Mouse (Mus musculus) CH12.LX (cell line): Measurements from ENCODE around the gene Slc9a2. TPM values are rescaled to one million over a fixed set of nuclear protein-coding genes. Genes with fewer than 3 reads are reported as not detected.
"Not testable (repeated sequence)": the region's sequence is repeated elsewhere in the genome, so short reads cannot be mapped to it uniquely, and the experiment has no call there.

Experiments
- DNase-seq: peaks from one replicate; pipeline ENCODE4 v3.0.0-alpha.2; 2013; ENCODE audit errors: extremely low read depth
- H3K27ac ChIP-seq: 2 replicates; pipeline ENCODE4 v1.5.1; 2012; ENCODE audit warnings: low read depth, mild to moderate bottlenecking, control low read depth, moderate library complexity; ENCODE audit not compliant: insufficient read depth
- H3K27me3 ChIP-seq: replicated peaks from 2 replicates; pipeline ENCODE3; 2012; ENCODE audit warnings: inconsistent platforms
- H3K36me3 ChIP-seq, 2 experiments: replicated peaks in 1 of 2; 2 replicates each; pipeline versions ENCODE3 to v1.6.1; 2012; ENCODE audit warnings: inconsistent platforms in 1 of 2, low read length in 1 of 2, mild to moderate bottlenecking in 1 of 2, mixed read lengths in 1 of 2, moderate library complexity in 1 of 2; ENCODE audit not compliant: control insufficient read depth in 1 of 2, insufficient read depth in 1 of 2
- H3K4me1 ChIP-seq, 2 experiments: 2 replicates each; pipeline ENCODE4 v1.6.1; 2012; ENCODE audit warnings: inconsistent platforms in 1 of 2, moderate library complexity in 1 of 2; ENCODE audit not compliant: insufficient read depth in 2 of 2, control insufficient read depth in 1 of 2
- H3K4me2 ChIP-seq: 2 replicates; pipeline ENCODE4 v1.6.1; 2012; ENCODE audit warnings: low read depth, mild to moderate bottlenecking, control low read depth; ENCODE audit not compliant: poor library complexity, insufficient read depth, severe bottlenecking
- H3K4me3 ChIP-seq, 3 experiments: fragments of 150-350 bp in 1 of 3; sonication (generic) in 1 of 3; replicated peaks in 1 of 3; 2 replicates each; pipeline versions ENCODE3 to v1.5.1; 2011 to 2012; ENCODE audit warnings: low read depth in 2 of 3, low read length in 2 of 3, mild to moderate bottlenecking in 2 of 3, moderate library complexity in 2 of 3, control low read depth in 1 of 3, improper control_type of control experiment in 1 of 3, inconsistent platforms in 1 of 3, mixed read lengths in 1 of 3; ENCODE audit not compliant: poor library complexity in 1 of 3
- H3K79me2 ChIP-seq: replicated peaks from 2 replicates; pipeline ENCODE4 v1.6.1; 2012; ENCODE audit warnings: mild to moderate bottlenecking, moderate library complexity; ENCODE audit not compliant: control insufficient read depth, poor library complexity, insufficient read depth, severe bottlenecking; ENCODE audit errors: extremely low read depth
- H3K9ac ChIP-seq: 2 replicates; pipeline ENCODE4 v1.6.1; 2012; ENCODE audit warnings: low read depth, mild to moderate bottlenecking, control low read depth, moderate library complexity; ENCODE audit not compliant: insufficient read depth
- H3K9me3 ChIP-seq: replicated peaks from 2 replicates; pipeline ENCODE3; 2012; ENCODE audit warnings: low read length, inconsistent platforms, mixed read lengths
- E2F4 ChIP-seq: IDR thresholded peaks from 2 replicates; pipeline ENCODE4 v1.6.1; 2011; ENCODE audit warnings: low read depth, low read length, improper control_type of control experiment; ENCODE audit not compliant: insufficient replicate concordance
- IRF4 ChIP-seq: IDR thresholded peaks from 2 replicates; pipeline ENCODE4 v1.6.1; 2014; ENCODE audit warnings: low read depth, mild to moderate bottlenecking, inconsistent platforms, low read length, improper control_type of control experiment
- MAX ChIP-seq: IDR thresholded peaks from 2 replicates; pipeline ENCODE4 v1.6.1; 2011; ENCODE audit warnings: low read length, improper control_type of control experiment
- MXI1 ChIP-seq: IDR thresholded peaks from 2 replicates; pipeline ENCODE4 v1.6.1; 2011; ENCODE audit warnings: mild to moderate bottlenecking, low read depth, low read length, improper control_type of control experiment
- NRF1 ChIP-seq: IDR thresholded peaks from 2 replicates; pipeline ENCODE4 v1.6.1; 2014; ENCODE audit warnings: low read depth, mild to moderate bottlenecking, inconsistent platforms, low read length, improper control_type of control experiment, moderate library complexity
- PAX5 ChIP-seq: IDR thresholded peaks from 2 replicates; pipeline ENCODE4 v1.6.1; 2012; ENCODE audit warnings: low read length, inconsistent platforms, mixed read lengths
- TCF12 ChIP-seq: IDR thresholded peaks from 2 replicates; pipeline ENCODE4 v1.6.1; 2014; ENCODE audit warnings: low read depth, mild to moderate bottlenecking, inconsistent platforms, low read length, improper control_type of control experiment
- USF1 ChIP-seq: IDR thresholded peaks from 2 replicates; pipeline ENCODE4 v1.6.1; 2014; ENCODE audit warnings: low read depth, mild to moderate bottlenecking, inconsistent platforms, low read length, improper control_type of control experiment
- ZMIZ1 ChIP-seq: IDR thresholded peaks from 2 replicates; pipeline ENCODE4 v1.6.1; 2012; ENCODE audit warnings: low read depth, mild to moderate bottlenecking, inconsistent platforms, low read length, improper control_type of control experiment
- dilution Hi-C: fragments of 300-500 bp; cut with MboI; formaldehyde crosslinking; loops from 2 replicates; pipeline ENCODE4 v1.14.3; 2020; ENCODE audit warnings: low sequenced_read_pairs; ENCODE audit not compliant: extremely low pct_unique_long_range_greater_than_20kb, extremely low pct_ligation_motif_present
- in situ Hi-C: fragments of 300-500 bp; cut with MboI; formaldehyde crosslinking; loops from 3 replicates; pipeline ENCODE4 v1.14.3; 2019; ENCODE audit warnings: low sequenced_read_pairs, low pct_ligation_motif_present, low pct_unique_long_range_greater_than_20kb, mixed read lengths
- polyA plus RNA-seq: library from polyadenylated mRNA; unstranded; fragments of >175 nt; gene quantifications from 2 replicates; pipeline ENCODE4 v1.2.1, GENCODE M21; 2012; ENCODE audit warnings: low read depth; ENCODE audit not compliant: insufficient read length
- total RNA-seq, 2 experiments: library from RNA; depleted of rRNA; stranded (reverse); fragments of 300-350 nt in 1 of 2; fragments of >200 nt in 1 of 2; gene quantifications; 2 replicates each; pipeline ENCODE4 v1.2.3; 2012 to 2014

The Slc9a2 gene
- total and polyA plus RNA-seq, 3 experiments, result not detected

GRCm38 (mm10) chr1:40665401-40666370, 14.7 kb upstream of the Slc9a2 start:
- no peaks in the 10 kb centered on the region for H3K27me3 ChIP-seq
- no peaks in the 10 kb centered on the region for H3K36me3 ChIP-seq
- in situ Hi-C loops (loop anchor here (25.0 kb wide), 1 partner anchor 278 kb away; no protein-coding TSS in a partner anchor), dilution Hi-C loops (no loop called here)
- H3K27ac ChIP-seq, result no peak overlapping the region
- no peak for DNase-seq
- no peak overlapping the region for H3K4me2 ChIP-seq
- no peak for TF ChIP-seq USF1
- TF ChIP-seq TCF12, result no peak
- no peaks in the 10 kb centered on the region; a peak in 1 of 4 replicates for H3K4me1 ChIP-seq
- no peak overlapping the region for H3K4me3 ChIP-seq
- H3K9me3 ChIP-seq, result no peaks in the 10 kb centered on the region
- H3K79me2 ChIP-seq, result no peaks in the 10 kb centered on the region
- no peak overlapping the region for H3K9ac ChIP-seq

DNA sequence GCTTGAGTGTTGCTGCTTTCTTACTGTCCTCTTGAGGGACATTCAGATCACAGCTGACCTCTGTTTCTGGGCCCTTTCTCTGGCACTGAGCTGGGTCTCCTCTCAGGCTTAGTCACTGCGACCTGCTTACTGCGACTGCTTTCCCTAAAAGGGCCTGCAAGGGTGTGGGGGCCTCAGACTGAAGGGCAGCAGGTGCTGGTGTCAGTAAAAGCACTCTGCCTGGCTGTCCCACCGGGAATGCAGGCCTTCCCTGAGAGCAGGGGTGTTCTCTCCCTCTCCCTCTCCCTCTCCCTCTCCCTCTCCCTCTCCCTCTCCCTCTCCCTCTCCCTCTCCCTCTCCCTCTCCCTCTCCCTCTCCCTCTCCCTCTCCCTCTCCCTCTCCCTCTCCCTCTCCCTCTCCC, 12.9 kb upstream of the Slc9a2 start:
- H3K27me3 ChIP-seq, H3K36me3 ChIP-seq, H3K4me3 ChIP-seq, H3K79me2 ChIP-seq, H3K9me3 ChIP-seq, H3K4me2 ChIP-seq, H3K27ac ChIP-seq, H3K9ac ChIP-seq, dilution Hi-C loops, H3K4me1 ChIP-seq, DNase-seq: not testable (repeated sequence)
- in situ Hi-C loops, result loop anchor here (25.0 kb wide), 1 partner anchor 280 kb away; no protein-coding TSS in a partner anchor

DNA sequence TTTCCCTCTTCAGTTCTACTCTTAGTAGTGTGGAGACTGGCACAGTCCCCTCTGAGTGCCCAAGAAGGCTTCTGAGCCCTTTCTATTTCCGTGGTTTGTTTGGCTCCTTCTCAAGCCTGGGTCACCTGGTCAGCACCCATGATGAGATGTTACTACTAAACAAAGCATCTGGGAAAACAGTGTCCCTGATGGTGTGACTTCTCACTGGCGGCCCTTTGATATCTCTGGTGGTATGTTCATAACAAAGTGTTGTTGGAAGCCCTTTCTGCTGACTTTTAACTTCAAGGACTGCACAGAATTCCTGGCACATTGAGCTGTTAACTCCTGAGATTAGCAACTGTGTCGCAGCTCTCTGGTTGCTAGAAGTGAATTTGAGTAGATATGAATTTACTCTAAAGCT, 10.3 kb upstream of the Slc9a2 start:
- dilution Hi-C loops, result no loop called here
- Histone ChIP-seq H3K36me3 (no peaks in the 10 kb centered on the region), H3K9me3 (no peaks in the 10 kb centered on the region), H3K27me3 (no peaks in the 10 kb centered on the region), H3K4me1 (no peaks in the 10 kb centered on the region; a peak in 1 of 4 replicates), H3K4me2 (no peak overlapping the region), H3K4me3 (no peak overlapping the region), H3K79me2 (no peaks in the 10 kb centered on the region)
- DNase-seq, result no peak
- TF ChIP-seq MXI1 (no peak), IRF4 (no peak), E2F4 (no peak), ZMIZ1 (no peak), MAX (no peak), NRF1 (no peak), PAX5 (no peak)
- TF ChIP-seq, all 38 proteins: peak for 0
- in situ Hi-C loops, result loop anchor here (25.0 kb wide), 1 partner anchor 283 kb away; no protein-coding TSS in a partner anchor
- H3K9ac ChIP-seq, result no peak overlapping the region
- no peak overlapping the region for H3K27ac ChIP-seq
